Mouse (Mus musculus): ENCODE measurements around the gene Fbxo24. TPM values are rescaled to one million over a fixed set of nuclear protein-coding genes. Genes with fewer than 3 reads are reported as not detected.

Fbxo24 gene
- total RNA-seq, 4 experiments from 2014 or later = 0.20 to 0.29 TPM; not detected in 2

DNA sequence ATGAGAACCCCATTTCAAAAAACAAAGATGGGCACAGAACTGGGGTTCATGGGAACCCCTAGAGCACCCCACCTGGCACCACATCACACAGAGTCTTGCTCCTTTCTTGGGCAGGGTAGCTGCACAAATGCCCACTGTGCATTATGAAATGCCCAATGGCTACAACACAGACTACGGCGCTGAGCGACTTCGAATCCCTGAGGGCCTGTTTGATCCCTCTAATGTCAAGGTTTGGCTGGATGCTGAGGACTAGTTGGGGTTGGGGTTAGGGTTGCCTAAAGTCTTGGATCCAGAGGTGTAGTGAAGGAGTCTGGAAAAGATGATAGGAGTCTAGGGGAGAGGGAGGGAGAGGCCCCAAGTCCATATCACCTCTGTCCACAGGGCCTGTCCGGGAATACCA is 62.4 kb downstream of the Fbxo24 start:
- no peak for DNase-seq (ENCODE audit: low spot score in 2 of 2)

DNA sequence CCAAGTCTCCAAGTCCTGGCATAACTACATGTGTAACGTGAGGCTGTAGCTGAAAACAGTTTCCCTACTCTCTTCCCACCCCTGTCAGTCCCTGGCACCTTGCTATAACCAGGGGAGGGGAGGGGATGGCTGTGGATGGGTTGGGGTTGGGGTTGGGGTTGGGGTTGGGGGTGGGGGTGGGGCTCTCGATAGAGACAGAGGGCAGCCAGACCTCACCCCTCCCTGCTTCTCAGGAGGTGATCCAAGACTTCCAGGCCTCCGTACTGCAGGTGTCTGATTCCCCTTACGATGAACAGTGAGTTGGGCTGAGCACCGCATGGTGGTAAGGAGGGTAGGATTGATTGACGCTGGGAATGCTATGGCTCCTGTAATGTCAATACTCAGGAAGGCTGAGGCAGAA is 63.1 kb downstream of the Fbxo24 start:
- no peak for DNase-seq (ENCODE audit: low spot score in 2 of 2)

DNA sequence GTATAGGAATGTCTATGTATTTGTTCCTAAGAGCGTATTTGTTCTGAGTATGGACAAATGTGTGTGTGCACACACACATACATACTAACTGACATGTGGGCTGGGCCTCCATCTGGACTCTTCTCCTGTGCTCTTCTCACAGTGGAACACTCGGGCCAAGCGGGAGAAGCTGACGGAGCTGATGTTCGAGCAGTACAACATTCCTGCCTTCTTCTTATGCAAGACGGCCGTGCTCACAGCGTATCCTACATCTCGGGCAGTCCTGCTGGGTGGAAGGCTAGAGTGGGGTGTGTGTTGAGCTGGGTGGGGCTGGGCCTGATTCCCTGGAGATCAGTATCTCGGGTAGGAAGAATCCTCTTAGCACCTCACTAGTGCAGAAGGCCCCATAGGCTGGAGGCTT is 65.8 kb downstream of the Fbxo24 start:
- DNase-seq (ENCODE audit: low spot score in 2 of 2) = no peak

Other genes with a start within 250 kb of the Fbxo24 start
- under 1 TPM in 2 of 4 experiments, not detected in 2; 0.02 to 0.54 TPM for gene Zan, start 151.9 kb downstream of the Fbxo24 start, total RNA-seq (2022)
- 10 to 100 TPM; 10.5 to 11.7 (median 11.2) TPM for gene Pop7, start 126.5 kb downstream of the Fbxo24 start, total RNA-seq (2022)
- gene Gigyf1, start 110.5 kb downstream of the Fbxo24 start, total RNA-seq (2022) = 10 to 100 TPM; 21.2 to 25.5 (median 22.6) TPM
- not detected for gene Epo, start 95.8 kb downstream of the Fbxo24 start, total RNA-seq (2022)
- 100 to 1,000 TPM; 118 to 137 (median 128) TPM for gene Gnb2, start 95.5 kb downstream of the Fbxo24 start, total RNA-seq (2022)
- gene Actl6b, start 75.5 kb downstream of the Fbxo24 start, total RNA-seq (2022) = not detected
- not detected for gene Tfr2, start 59.2 kb downstream of the Fbxo24 start, total RNA-seq (2022)
- gene Mospd3, start 27.9 kb downstream of the Fbxo24 start, total RNA-seq (2022) = 10 to 100 TPM; 10.1 to 13.6 (median 11.6) TPM
- gene Pcolce, start 15.2 kb downstream of the Fbxo24 start, total RNA-seq (2022) = 10 to 100 TPM; 16.2 to 35.4 (median 22.9) TPM
- 10 to 100 TPM; 12.7 to 15.7 (median 14.6) TPM for gene Lrch4, start 119 bp upstream of the Fbxo24 start, total RNA-seq (2022)
- gene Gm20605, start 173 bp upstream of the Fbxo24 start, total RNA-seq (2022) = 1 to 10 TPM; 1.9 to 3.5 (median 2.5) TPM
- 1 to 10 TPM in 2 of 4 experiments, under 1 TPM in 2; 0.75 to 1.8 (median 1.1) TPM for gene Sap25, start 12.3 kb upstream of the Fbxo24 start, total RNA-seq (2022)
- under 1 TPM; 0.19 to 0.81 (median 0.25) TPM for gene Irs3, start 16.7 kb upstream of the Fbxo24 start, total RNA-seq (2022)
- 1 to 10 TPM; 2.4 to 4.4 (median 3.3) TPM for gene Agfg2, start 55.7 kb upstream of the Fbxo24 start, total RNA-seq (2022)
- under 1 TPM in 2 of 4 experiments, not detected in 2; 0.10 to 0.16 TPM for gene Nyap1, start 112.6 kb upstream of the Fbxo24 start, total RNA-seq (2022)
- 10 to 100 TPM; 39.6 to 68.9 (median 47.7) TPM for gene Tsc22d4, start 116.7 kb upstream of the Fbxo24 start, total RNA-seq (2022)
- gene Ppp1r35, start 149.8 kb upstream of the Fbxo24 start, total RNA-seq (2022) = 1 to 10 TPM; 4.7 to 6.0 (median 5.3) TPM
- gene Mepce, start 158.7 kb upstream of the Fbxo24 start, total RNA-seq (2022) = 10 to 100 TPM; 23.0 to 24.2 (median 23.3) TPM
- gene Zcwpw1, start 158.8 kb upstream of the Fbxo24 start, total RNA-seq (2022) = under 1 TPM in 2 of 4 experiments, not detected in 2; 0.24 to 0.31 TPM
- gene Pilra, start 207.3 kb upstream of the Fbxo24 start, total RNA-seq (2022) = under 1 TPM in 1 of 4 experiments, not detected in 3; 0.21 TPM
- gene Pilrb1, start 229.1 kb upstream of the Fbxo24 start, total RNA-seq (2022) = under 1 TPM in 1 of 4 experiments, not detected in 3; 0.79 TPM
- gene Pilrb2, start 242.8 kb upstream of the Fbxo24 start, total RNA-seq (2022) = not detected